Mouse (Mus musculus) neural tube, embryonic 14.5 days (tissue): ENCODE results near the gene Zdhhc5. TPM values are rescaled to one million over a fixed set of nuclear protein-coding genes. Genes with fewer than 3 reads are reported as not detected.

Experiments used
- ATAC-seq: fragments of 200-750 bp; cut with Nextera tagmentation; 2 replicates; pipeline ENCODE4 v1.8.0; 2017; ENCODE audit warnings: low read depth, mild to moderate bottlenecking, moderate TSS enrichment, moderate library complexity
- H3K27ac ChIP-seq: fragments of 300-500 bp; sonication (generic); 2 replicates; pipeline ENCODE4 v1.5.1; 2014; ENCODE audit warnings: low read depth, mild to moderate bottlenecking, control low read depth, low read length, moderate library complexity, mixed read lengths
- H3K27me3 ChIP-seq: fragments of 300-500 bp; sonication (generic); 2 replicates; pipeline ENCODE4 v1.6.1; 2014; ENCODE audit warnings: low read length; ENCODE audit not compliant: control insufficient read depth, insufficient read depth
- H3K36me3 ChIP-seq: fragments of 300-500 bp; sonication (generic); 2 replicates; pipeline ENCODE4 v1.6.1; 2014; ENCODE audit warnings: low read length, mixed read lengths; ENCODE audit not compliant: control insufficient read depth, insufficient read depth
- H3K4me1 ChIP-seq: fragments of 300-500 bp; sonication (generic); 2 replicates; pipeline ENCODE4 v1.6.1; 2014; ENCODE audit warnings: low read length; ENCODE audit not compliant: control insufficient read depth, insufficient read depth
- H3K4me2 ChIP-seq: fragments of 300-500 bp; sonication (generic); 2 replicates; pipeline ENCODE4 v1.6.1; 2014; ENCODE audit warnings: mild to moderate bottlenecking, low read depth, low read length, control low read depth
- H3K4me3 ChIP-seq: fragments of 300-500 bp; sonication (generic); 2 replicates; pipeline ENCODE4 v1.5.1; 2014; ENCODE audit warnings: low read depth, low read length, control low read depth, mixed read lengths
- H3K9ac ChIP-seq: fragments of 300-500 bp; sonication (generic); replicated peaks from 2 replicates; pipeline ENCODE4 v1.6.1; 2014; ENCODE audit warnings: low read depth, mild to moderate bottlenecking, control low read depth, low read length, mixed read lengths
- H3K9me3 ChIP-seq: fragments of 300-500 bp; sonication (generic); 2 replicates; pipeline ENCODE4 v1.6.1; 2016; ENCODE audit warnings: low read length; ENCODE audit not compliant: control insufficient read depth
- WGBS: fragments of 180-500 bp; shearing (Covaris S2); extraction: QIAGEN DNeasy Blood & Tissue Kit; methylation state at CpG from one replicate; pipeline ENCODE4 v1.1.7; 2014; 5-methylcytosine and 5-hydroxymethylcytosine counted together
- polyA plus RNA-seq: library from polyadenylated mRNA; unstranded; fragments of >200 nt; fragmentation: Nextera tagmentation; extraction: Ambion mirVana; gene quantifications from 2 replicates; pipeline ENCODE4 v1.2.1, GENCODE M21; 2014

Gene Zdhhc5
- polyA plus RNA-seq, 1 experiment from 2014 or later, result 22.8 TPM

- H3K9me3 ChIP-seq, result no peaks in the 10 kb centered on the region
- WGBS, result under 1% methylated on average over 39 of the region's 39 CpGs
- H3K27me3 ChIP-seq, result no peaks in the 10 kb centered on the region
- peaks cover 16% of the 10 kb centered on the region for H3K36me3 ChIP-seq
- H3K4me2 ChIP-seq, result peak within 1 kb of the TSS; percentile 94
- peak within 1 kb of the TSS; percentile 81 for H3K27ac ChIP-seq
- peak within 1 kb of the TSS; percentile 55 for H3K4me3 ChIP-seq
- peak; percentile 96 for ATAC-seq
- peak within 1 kb of the TSS; percentile 43 for H3K9ac ChIP-seq
- H3K4me1 ChIP-seq, result peaks cover 18% of the 10 kb centered on the region
Observed at GRCm38 (mm10) chr2:84727172-84727858, 12.3 kb upstream of the Zdhhc5 start, which contains the start of gene Clp1. Gene Clp1 (minus strand): TSS chr2:84727350.

- Histone ChIP-seq H3K9ac (peak overlapping the region; percentile 42; the same call in 1 of the 2 replicates), H3K27me3 (no peaks in the 10 kb centered on the region), H3K4me3 (peak overlapping the region; percentile 55), H3K4me1 (peaks cover 18% of the 10 kb centered on the region), H3K4me2 (peak overlapping the region; percentile 94), H3K27ac (no peak overlapping the region), H3K9me3 (no peaks in the 10 kb centered on the region), H3K36me3 (peaks cover 16% of the 10 kb centered on the region)
- 3% methylated on average over 9 of the region's 9 CpGs for WGBS
- ATAC-seq, result peak; percentile 31
Observed at GRCm38 (mm10) chr2:84726716-84727115, 11.7 kb upstream of the Zdhhc5 start.

GRCm38 (mm10) chr2:84725770-84726169 lies 10.8 kb upstream of the Zdhhc5 start:
- Histone ChIP-seq H3K27me3 (no peaks in the 10 kb centered on the region), H3K27ac (no peak overlapping the region), H3K9me3 (no peaks in the 10 kb centered on the region), H3K36me3 (peaks cover 16% of the 10 kb centered on the region), H3K4me1 (peaks cover 18% of the 10 kb centered on the region), H3K4me2 (no peak overlapping the region), H3K9ac (no peak overlapping the region), H3K4me3 (no peak overlapping the region)
- ATAC-seq, result no peak
- 96% methylated on average over 10 of the region's 10 CpGs for WGBS

- WGBS, result 95% methylated on average over 14 of the region's 14 CpGs
- no peak overlapping the region for H3K9ac ChIP-seq
- no peaks in the 10 kb centered on the region for H3K9me3 ChIP-seq
- ATAC-seq, result no peak
- no peak overlapping the region for H3K4me2 ChIP-seq
- H3K4me1 ChIP-seq, result peaks cover 18% of the 10 kb centered on the region
- no peak overlapping the region for H3K4me3 ChIP-seq
- H3K36me3 ChIP-seq, result peaks cover 16% of the 10 kb centered on the region
- no peak overlapping the region for H3K27ac ChIP-seq
- no peaks in the 10 kb centered on the region for H3K27me3 ChIP-seq
Observed at GRCm38 (mm10) chr2:84723856-84724255, 8.9 kb upstream of the Zdhhc5 start.

- H3K4me1 ChIP-seq, result peaks cover 12% of the 10 kb centered on the region
- H3K4me3 ChIP-seq, result no peak overlapping the region
- no peaks in the 10 kb centered on the region for H3K9me3 ChIP-seq
- H3K27ac ChIP-seq, result no peak overlapping the region
- H3K9ac ChIP-seq, result no peak overlapping the region
- H3K27me3 ChIP-seq, result no peaks in the 10 kb centered on the region
- 58% methylated on average over 3 of the region's 3 CpGs for WGBS
- no peak for ATAC-seq
- no peak overlapping the region for H3K4me2 ChIP-seq
- H3K36me3 ChIP-seq, result peaks cover 16% of the 10 kb centered on the region
Observed at GRCm38 (mm10) chr2:84721182-84721581, 6.2 kb upstream of the Zdhhc5 start.

- Histone ChIP-seq H3K4me1 (peaks cover 11% of the 10 kb centered on the region; the same call in 1 of the 2 replicates), H3K9me3 (no peaks in the 10 kb centered on the region), H3K27ac (no peak overlapping the region), H3K27me3 (no peaks in the 10 kb centered on the region), H3K36me3 (peaks cover 16% of the 10 kb centered on the region), H3K4me3 (no peak overlapping the region), H3K9ac (no peak overlapping the region), H3K4me2 (no peak overlapping the region)
- 95% methylated on average over 2 of the region's 2 CpGs for WGBS
- ATAC-seq, result no peak
Observed at GRCm38 (mm10) chr2:84720718-84721117, 5.7 kb upstream of the Zdhhc5 start.

- no peak overlapping the region for H3K4me3 ChIP-seq
- no peak for ATAC-seq
- 97% methylated on average over 4 of the region's 4 CpGs for WGBS
- no peaks in the 10 kb centered on the region for H3K36me3 ChIP-seq
- H3K4me1 ChIP-seq, result peaks cover 13% of the 10 kb centered on the region; the same call in 1 of the 2 replicates
- H3K4me2 ChIP-seq, result no peak overlapping the region
- H3K9me3 ChIP-seq, result no peaks in the 10 kb centered on the region
- H3K27me3 ChIP-seq, result no peaks in the 10 kb centered on the region
- H3K9ac ChIP-seq, result no peak overlapping the region
- no peak overlapping the region for H3K27ac ChIP-seq
Observed at GRCm38 (mm10) chr2:84717357-84717756, 2.4 kb upstream of the Zdhhc5 start.

- H3K36me3 ChIP-seq, result no peaks in the 10 kb centered on the region
- no peaks in the 10 kb centered on the region for H3K9me3 ChIP-seq
- ATAC-seq, result no peak
- H3K27me3 ChIP-seq, result no peaks in the 10 kb centered on the region
- peak overlapping the region; percentile 34; the same call in 1 of the 2 replicates for H3K9ac ChIP-seq
- WGBS, result 44% methylated on average over 9 of the region's 9 CpGs
- H3K4me3 ChIP-seq, result peak overlapping the region; percentile 91
- H3K4me2 ChIP-seq, result peak overlapping the region; percentile 64
- H3K27ac ChIP-seq, result peak overlapping the region; percentile 95; the same call in 1 of the 2 replicates
- peaks cover 13% of the 10 kb centered on the region; the same call in 1 of the 2 replicates for H3K4me1 ChIP-seq
Observed at GRCm38 (mm10) chr2:84716423-84717355, 1.7 kb upstream of the Zdhhc5 start.
